Mouse (Mus musculus) small intestine, adult 2 months (tissue): ENCODE data around the gene Sez6l2.

Experiments
- CTCF ChIP-seq: fragments of 200-500 bp; IDR thresholded peaks from 2 replicates; pipeline ENCODE4 v1.5.1; 2012; ENCODE audit warnings: low read depth, mild to moderate bottlenecking, control low read depth, inconsistent platforms, low read length, moderate library complexity, mixed read lengths; ENCODE audit not compliant: insufficient replicate concordance, insufficient read length; ENCODE audit errors: extremely low read depth
- POLR2A ChIP-seq: fragments of 200-500 bp; IDR thresholded peaks from 2 replicates; pipeline ENCODE4 v1.6.1; 2012; ENCODE audit warnings: low read depth, mild to moderate bottlenecking, control low read depth, inconsistent platforms, low read length, moderate library complexity

DNA sequence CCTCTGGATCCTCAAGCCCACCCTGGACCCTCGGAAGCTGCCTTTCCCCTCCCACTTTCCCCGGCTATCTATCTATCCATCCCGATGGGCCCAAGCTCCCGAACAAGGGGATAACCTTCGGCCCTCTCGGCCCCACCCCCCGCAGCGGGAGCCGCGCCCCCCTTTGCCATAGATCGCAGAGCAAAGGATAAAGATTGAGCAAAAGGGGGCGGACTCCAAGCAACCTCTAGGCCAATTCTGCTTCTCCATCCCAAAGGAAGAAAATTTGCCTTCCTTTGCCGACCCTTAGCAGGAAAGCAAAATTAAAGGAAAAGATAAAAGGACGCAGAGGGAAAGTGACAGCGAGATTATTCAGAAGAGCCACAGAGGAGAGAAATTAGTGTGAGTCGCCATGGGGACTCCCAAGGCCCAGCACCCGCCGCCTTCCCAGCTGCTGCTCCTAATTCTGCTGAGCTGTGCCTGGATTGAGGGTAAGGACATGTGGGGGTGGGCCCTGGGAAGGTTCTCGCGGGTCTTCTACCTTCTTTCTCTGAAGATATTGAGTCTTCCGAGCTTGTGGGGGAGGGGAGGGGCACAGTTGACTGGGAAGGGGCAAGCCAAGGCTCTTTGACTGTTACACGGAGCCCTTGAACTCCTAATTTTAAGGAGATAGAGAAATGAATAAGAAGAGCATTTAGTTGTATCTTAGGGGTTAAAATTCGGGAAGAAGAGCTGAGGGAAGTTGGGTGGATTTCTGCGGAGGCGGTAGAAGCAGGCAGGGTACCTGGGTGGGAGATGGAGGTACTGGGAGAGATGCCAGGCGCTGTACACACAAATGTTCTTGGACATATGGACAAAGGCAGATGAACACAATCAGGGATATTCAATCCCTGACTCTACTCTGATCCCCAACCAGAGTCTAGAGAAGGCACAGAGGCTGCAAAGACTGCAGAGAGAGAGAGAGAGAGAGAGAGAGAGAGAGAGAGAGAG is 568 bp downstream of the Sez6l2 start:
- TF ChIP-seq CTCF (no peak), POLR2A (no peak)
